Mouse (Mus musculus) midbrain, embryonic 11.5 days (tissue): ENCODE results near the gene Astn1. TPM values are rescaled to one million over a fixed set of nuclear protein-coding genes. Genes with fewer than 3 reads are reported as not detected.

ENCODE experiments used
- ATAC-seq: fragments of 200-750 bp; cut with Nextera tagmentation; 2 replicates; pipeline ENCODE4 v1.8.0; 2017; ENCODE audit warnings: moderate TSS enrichment, moderate library complexity; ENCODE audit not compliant: low FRiP score
- DNase-seq: peaks from one replicate; pipeline ENCODE4 v3.0.0; 2015; ENCODE audit warnings: low spot score; ENCODE audit errors: missing footprints
- H3K27ac ChIP-seq: fragments of 300-500 bp; sonication (generic); 2 replicates; pipeline ENCODE4 v1.5.1; 2014; ENCODE audit warnings: low read depth, low read length
- H3K27me3 ChIP-seq: fragments of 300-500 bp; sonication (generic); 2 replicates; pipeline ENCODE4 v1.6.1; 2014; ENCODE audit warnings: mild to moderate bottlenecking, low read length, moderate library complexity, mixed read lengths; ENCODE audit not compliant: control insufficient read depth, insufficient read depth
- H3K36me3 ChIP-seq: fragments of 300-500 bp; sonication (generic); 2 replicates; pipeline ENCODE4 v1.6.1; 2014; ENCODE audit warnings: mild to moderate bottlenecking, low read length, moderate library complexity, mixed read lengths; ENCODE audit not compliant: control insufficient read depth, insufficient read depth
- H3K4me1 ChIP-seq: fragments of 300-500 bp; sonication (generic); 2 replicates; pipeline ENCODE4 v1.6.1; 2014; ENCODE audit warnings: low read length; ENCODE audit not compliant: control insufficient read depth, insufficient read depth
- H3K4me2 ChIP-seq: fragments of 300-500 bp; sonication (generic); 2 replicates; pipeline ENCODE4 v1.6.1; 2014; ENCODE audit warnings: mild to moderate bottlenecking, moderate library complexity
- H3K4me3 ChIP-seq: fragments of 300-500 bp; sonication (generic); 2 replicates; pipeline ENCODE4 v1.5.1; 2014; ENCODE audit warnings: low read depth, low read length
- H3K9ac ChIP-seq: fragments of 300-500 bp; sonication (generic); 2 replicates; pipeline ENCODE4 v1.6.1; 2014; ENCODE audit warnings: low read length
- H3K9me3 ChIP-seq: fragments of 300-500 bp; sonication (generic); 2 replicates; pipeline ENCODE4 v1.6.1; 2016; ENCODE audit warnings: low read length; ENCODE audit not compliant: control insufficient read depth
- WGBS: fragments of 180-500 bp; shearing (Covaris S2); extraction: QIAGEN DNeasy Blood & Tissue Kit; methylation state at CpG from one replicate; pipeline ENCODE4 v1.1.7; 2014; 5-methylcytosine and 5-hydroxymethylcytosine counted together
- polyA plus RNA-seq: library from polyadenylated mRNA; unstranded; fragments of >200 nt; fragmentation: Nextera tagmentation; extraction: Ambion mirVana; gene quantifications from 2 replicates; pipeline ENCODE4 v1.2.1, GENCODE M21; 2014

Gene Astn1
- polyA plus RNA-seq, 1 experiment from 2014 or later = 20.1 TPM

- peak overlapping the region; percentile 68 for H3K4me2 ChIP-seq
- H3K4me1 ChIP-seq = peaks cover 16% of the 10 kb centered on the region
- WGBS = under 1% methylated on average over 35 of the region's 37 CpGs
- peak; percentile 96 for DNase-seq
- peak overlapping the region; percentile 79 for H3K27ac ChIP-seq
- H3K27me3 ChIP-seq = peaks cover 2% of the 10 kb centered on the region; the same call in 1 of the 2 replicates
- H3K36me3 ChIP-seq = no peaks in the 10 kb centered on the region
- peak overlapping the region; percentile 95 for H3K9ac ChIP-seq
- peak; percentile 86 for ATAC-seq
- H3K4me3 ChIP-seq = peak overlapping the region; percentile 57
- no peaks in the 10 kb centered on the region for H3K9me3 ChIP-seq
Measured at GRCm38 (mm10) chr1:158362292-158363101, 424 bp downstream of the Astn1 start.

GRCm38 (mm10) chr1:158364461-158364860 lies 2.4 kb downstream of the Astn1 start:
- H3K36me3 ChIP-seq = no peaks in the 10 kb centered on the region
- no peak overlapping the region for H3K27ac ChIP-seq
- peak overlapping the region; percentile 10; the same call in 1 of the 2 replicates for H3K9ac ChIP-seq
- peak overlapping the region; percentile 68 for H3K4me2 ChIP-seq
- no peaks in the 10 kb centered on the region for H3K27me3 ChIP-seq
- WGBS = 42% methylated on average over 1 of the region's 1 CpGs
- peaks cover 16% of the 10 kb centered on the region for H3K4me1 ChIP-seq
- DNase-seq (peak; percentile 84), ATAC-seq (peak; percentile 71)
- no peaks in the 10 kb centered on the region for H3K9me3 ChIP-seq
- peak overlapping the region; percentile 57 for H3K4me3 ChIP-seq

- Histone ChIP-seq H3K9ac (no peak overlapping the region), H3K4me2 (no peak overlapping the region), H3K4me1 (peaks cover 9% of the 10 kb centered on the region), H3K4me3 (no peak overlapping the region), H3K36me3 (no peaks in the 10 kb centered on the region), H3K27ac (no peak overlapping the region), H3K27me3 (no peaks in the 10 kb centered on the region), H3K9me3 (no peaks in the 10 kb centered on the region)
- 90% methylated on average over 6 of the region's 6 CpGs for WGBS
- peak; percentile 17 for DNase-seq
- ATAC-seq = no peak
Measured at GRCm38 (mm10) chr1:158382277-158382676, 20.2 kb downstream of the Astn1 start.

GRCm38 (mm10) chr1:158383210-158383609 lies 21.1 kb downstream of the Astn1 start:
- ATAC-seq = no peak
- Histone ChIP-seq H3K9me3 (no peaks in the 10 kb centered on the region), H3K4me2 (no peak overlapping the region), H3K4me1 (peaks cover 9% of the 10 kb centered on the region), H3K27ac (no peak overlapping the region), H3K27me3 (no peaks in the 10 kb centered on the region), H3K9ac (no peak overlapping the region), H3K4me3 (no peak overlapping the region), H3K36me3 (no peaks in the 10 kb centered on the region)
- peak; percentile 68 for DNase-seq
- 92% methylated on average over 3 of the region's 3 CpGs for WGBS

- Histone ChIP-seq H3K9me3 (no peaks in the 10 kb centered on the region), H3K9ac (no peak overlapping the region), H3K4me2 (no peak overlapping the region), H3K27ac (no peak overlapping the region), H3K4me3 (no peak overlapping the region), H3K4me1 (peaks cover 9% of the 10 kb centered on the region), H3K36me3 (no peaks in the 10 kb centered on the region), H3K27me3 (no peaks in the 10 kb centered on the region)
- DNase-seq (peak; percentile 71), ATAC-seq (no peak)
- 92% methylated on average over 2 of the region's 2 CpGs for WGBS
Measured at GRCm38 (mm10) chr1:158385311-158385710, 23.2 kb downstream of the Astn1 start.

- H3K36me3 ChIP-seq = no peaks in the 10 kb centered on the region
- peak; percentile 40; the same call in 1 of the 2 replicates for ATAC-seq
- no peaks in the 10 kb centered on the region for H3K27me3 ChIP-seq
- DNase-seq = peak; percentile 87
- no peak overlapping the region for H3K4me3 ChIP-seq
- H3K9me3 ChIP-seq = no peaks in the 10 kb centered on the region
- 22% methylated on average over 3 of the region's 3 CpGs for WGBS
- peaks cover 9% of the 10 kb centered on the region for H3K4me1 ChIP-seq
- H3K27ac ChIP-seq = no peak overlapping the region
- H3K4me2 ChIP-seq = no peak overlapping the region
- H3K9ac ChIP-seq = no peak overlapping the region
Measured at GRCm38 (mm10) chr1:158386781-158387180, 24.7 kb downstream of the Astn1 start.

- ATAC-seq (no peak), DNase-seq (peak; percentile 49)
- no peak overlapping the region for H3K9ac ChIP-seq
- peaks cover 9% of the 10 kb centered on the region for H3K4me1 ChIP-seq
- H3K36me3 ChIP-seq = no peaks in the 10 kb centered on the region
- no peak overlapping the region for H3K27ac ChIP-seq
- no peak overlapping the region for H3K4me2 ChIP-seq
- H3K9me3 ChIP-seq = no peaks in the 10 kb centered on the region
- no peaks in the 10 kb centered on the region for H3K27me3 ChIP-seq
- H3K4me3 ChIP-seq = no peak overlapping the region
- WGBS = 90% methylated on average over 4 of the region's 4 CpGs
Measured at GRCm38 (mm10) chr1:158388995-158389394, 26.9 kb downstream of the Astn1 start.

- ATAC-seq (no peak), DNase-seq (peak; percentile 23)
- no peak overlapping the region for H3K27ac ChIP-seq
- H3K4me2 ChIP-seq = no peak overlapping the region
- no peaks in the 10 kb centered on the region for H3K27me3 ChIP-seq
- H3K4me1 ChIP-seq = peaks cover 9% of the 10 kb centered on the region
- 78% methylated on average over 4 of the region's 4 CpGs for WGBS
- H3K9ac ChIP-seq = no peak overlapping the region
- H3K36me3 ChIP-seq = no peaks in the 10 kb centered on the region
- no peaks in the 10 kb centered on the region for H3K9me3 ChIP-seq
- no peak overlapping the region for H3K4me3 ChIP-seq
Measured at GRCm38 (mm10) chr1:158390693-158391092, 28.6 kb downstream of the Astn1 start.

GRCm38 (mm10) chr1:158397058-158397457 lies 35.0 kb downstream of the Astn1 start:
- Histone ChIP-seq H3K4me3 (no peak overlapping the region), H3K4me2 (no peak overlapping the region), H3K27me3 (no peaks in the 10 kb centered on the region), H3K4me1 (no peaks in the 10 kb centered on the region), H3K9me3 (no peaks in the 10 kb centered on the region), H3K27ac (no peak overlapping the region), H3K36me3 (no peaks in the 10 kb centered on the region), H3K9ac (no peak overlapping the region)
- 93% methylated on average over 2 of the region's 2 CpGs for WGBS
- ATAC-seq (no peak), DNase-seq (peak; percentile 51)
